Mouse (Mus musculus) olfactory bulb, adult 2 months (tissue): ENCODE results near the gene Fsip1.

Experiments used
- CTCF ChIP-seq: fragments of 200-500 bp; IDR thresholded peaks from 2 replicates; pipeline ENCODE4 v1.5.1; 2012; ENCODE audit warnings: low read depth, mild to moderate bottlenecking, low read length, moderate library complexity; ENCODE audit not compliant: insufficient read depth
- POLR2A ChIP-seq: fragments of 200-500 bp; IDR thresholded peaks from 2 replicates; pipeline ENCODE4 v1.6.1; 2012; ENCODE audit warnings: mild to moderate bottlenecking, low read depth, low read length, moderate library complexity; ENCODE audit not compliant: insufficient read depth

- TF ChIP-seq CTCF: no peak
- no peak for TF ChIP-seq POLR2A
These were observed 46.7 kb upstream of the Fsip1 start for GRCm38 (mm10) chr2:118303456-118303855.
